Mouse (Mus musculus) stomach, postnatal 0 days (tissue): Measurements from ENCODE around the gene Ski.

Experiments used
- CTCF ChIP-seq: IDR thresholded peaks from 2 replicates; pipeline ENCODE4 v1.5.1; 2016; ENCODE audit warnings: antibody characterized with exemption, low read depth, mild to moderate bottlenecking, moderate library complexity
- EP300 ChIP-seq: optimal IDR thresholded peaks from 2 replicates; pipeline ENCODE3; 2016; ENCODE audit warnings: antibody characterized with exemption

DNA sequence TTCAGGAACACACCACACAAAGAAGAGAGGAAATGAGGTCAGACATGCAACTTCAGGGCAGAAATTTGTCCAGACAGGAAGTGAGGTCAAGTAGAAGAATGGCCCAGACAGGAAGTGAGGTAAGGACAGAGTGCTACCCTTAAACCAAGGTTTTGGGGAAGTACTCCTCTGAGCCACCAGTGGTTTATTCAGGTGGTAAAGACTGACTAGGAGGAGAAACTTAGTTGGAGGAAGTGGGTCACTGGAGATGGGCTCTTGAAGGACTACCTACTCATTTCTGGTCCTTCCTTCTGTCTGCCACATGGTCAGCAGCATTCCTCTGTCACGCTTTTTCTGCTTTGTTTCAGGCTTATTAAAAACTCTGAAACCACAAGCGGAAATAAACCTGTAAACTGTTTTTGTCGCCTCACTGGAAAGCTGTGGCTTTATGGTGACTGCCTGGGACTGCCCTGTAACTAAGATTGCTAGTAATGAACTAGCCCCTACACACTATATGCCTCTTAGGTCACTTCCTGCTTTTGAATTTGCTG lies 21.5 kb downstream of the Ski start:
- TF ChIP-seq CTCF (no peak), EP300 (no peak)
